Mouse (Mus musculus) cerebellum, postnatal 10 days (tissue): ENCODE data around the gene Wdfy3.

Source experiments
- DNase-seq, 2 experiments: peaks; one replicate each; pipeline ENCODE4 v3.0.0; 2021; ENCODE audit warnings: mixed read lengths in 2 of 2

The Wdfy3 gene

GRCm38 (mm10) chr5:102054511-102055093 lies 15.1 kb downstream of the Wdfy3 start:
- DNase-seq = peak in 1 of 2 experiments; percentile 31

GRCm38 (mm10) chr5:102052906-102053305 lies 16.8 kb downstream of the Wdfy3 start:
- DNase-seq = no peak

GRCm38 (mm10) chr5:102052465-102052864 lies 17.3 kb downstream of the Wdfy3 start:
- no peak for DNase-seq

GRCm38 (mm10) chr5:102050677-102051076 lies 19.0 kb downstream of the Wdfy3 start:
- DNase-seq = no peak

GRCm38 (mm10) chr5:102048416-102048815 lies 21.3 kb downstream of the Wdfy3 start:
- no peak for DNase-seq

GRCm38 (mm10) chr5:102046617-102047116 lies 23.1 kb downstream of the Wdfy3 start:
- no peak for DNase-seq

- DNase-seq = peak in 1 of 2 experiments; percentile 35
These were observed 23.8 kb downstream of the Wdfy3 start for GRCm38 (mm10) chr5:102045636-102046616.

- DNase-seq = no peak
These were observed 24.5 kb downstream of the Wdfy3 start for GRCm38 (mm10) chr5:102045177-102045576.

GRCm38 (mm10) chr5:102033281-102033680 lies 36.4 kb downstream of the Wdfy3 start:
- no peak for DNase-seq

- DNase-seq = no peak
These were observed 37.0 kb downstream of the Wdfy3 start for GRCm38 (mm10) chr5:102032594-102033240.

GRCm38 (mm10) chr5:102032191-102032590 lies 37.5 kb downstream of the Wdfy3 start:
- DNase-seq = peak; percentile 43 to 55

GRCm38 (mm10) chr5:102023376-102023775 lies 46.3 kb downstream of the Wdfy3 start:
- no peak for DNase-seq

GRCm38 (mm10) chr5:102022018-102022898 lies 47.5 kb downstream of the Wdfy3 start:
- DNase-seq = no peak

- peak in 1 of 2 experiments; percentile 14 for DNase-seq
These were observed 55.5 kb downstream of the Wdfy3 start for GRCm38 (mm10) chr5:102014235-102014634.

GRCm38 (mm10) chr5:102013781-102014180 lies 55.9 kb downstream of the Wdfy3 start:
- DNase-seq = no peak

- DNase-seq = no peak
These were observed 58.8 kb downstream of the Wdfy3 start for GRCm38 (mm10) chr5:102010961-102011360.

- DNase-seq = no peak
These were observed 60.1 kb downstream of the Wdfy3 start for GRCm38 (mm10) chr5:102009606-102010005.

- no peak for DNase-seq
These were observed 61.0 kb downstream of the Wdfy3 start for GRCm38 (mm10) chr5:102008712-102009111.

- DNase-seq = peak; percentile 63 to 64
These were observed 63.3 kb downstream of the Wdfy3 start for GRCm38 (mm10) chr5:102006218-102006941.

- no peak for DNase-seq
These were observed 66.3 kb downstream of the Wdfy3 start for GRCm38 (mm10) chr5:102003371-102003770.

GRCm38 (mm10) chr5:102001026-102001425 lies 68.7 kb downstream of the Wdfy3 start:
- peak; percentile 22 to 30 for DNase-seq
